Mouse (Mus musculus): ENCODE data around the gene Ralgps1. TPM values are rescaled to one million over a fixed set of nuclear protein-coding genes. Genes with fewer than 3 reads are reported as not detected.
A peak's percentile ranks its signal among the peaks of the same experiment; 100 is the strongest.

Gene Ralgps1
- polyA plus RNA-seq, 1 experiment from 2014 or later: 50.4 TPM

DNA sequence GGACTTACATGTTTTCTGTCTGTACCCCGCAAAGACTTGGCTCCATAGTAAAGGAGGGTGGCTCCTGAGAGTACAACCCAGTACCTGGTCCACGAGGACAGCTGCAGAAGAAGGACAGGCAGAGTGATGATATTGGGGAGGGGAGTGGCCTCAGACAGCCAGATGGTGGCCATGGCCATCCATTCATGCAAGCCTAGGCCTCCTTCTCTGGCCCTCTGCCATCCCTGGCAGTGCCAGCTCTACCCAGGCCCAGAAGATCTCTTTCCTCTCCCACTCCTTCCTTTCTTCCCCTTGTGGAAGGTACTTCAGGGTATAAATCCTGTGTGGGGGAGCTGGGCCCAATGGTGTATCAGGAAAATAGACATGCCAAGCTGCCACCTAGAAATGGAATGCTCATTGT lies 228.0 kb downstream of the Ralgps1 start:
- 86% methylated on average over 2 of the region's 2 CpGs for WGBS

DNA sequence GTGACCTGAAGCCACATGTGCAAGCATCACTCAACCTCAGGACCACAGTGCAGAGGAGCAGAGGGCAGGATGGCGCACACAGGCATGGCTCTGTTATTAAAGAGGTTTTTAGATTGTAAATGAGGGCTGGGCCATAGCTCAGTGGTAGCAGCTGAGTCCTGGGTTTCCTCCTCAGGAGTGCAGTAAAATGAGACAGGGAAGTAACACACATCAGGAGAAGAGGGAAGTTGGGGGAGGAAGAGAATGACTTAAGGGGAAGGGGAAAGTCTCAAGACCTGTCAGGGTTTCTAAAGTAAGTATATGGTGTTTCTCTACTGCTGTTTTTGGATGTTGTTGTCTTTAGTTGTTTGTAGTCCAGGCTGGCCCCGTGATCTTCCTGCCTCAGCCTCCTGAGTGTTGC lies 232.8 kb downstream of the Ralgps1 start:
- H3K4me2 ChIP-seq (ENCODE audit: low read length): no peak overlapping the region
- H3K9ac ChIP-seq (replicated peaks; ENCODE audit: low read depth, low read length): no peak overlapping the region
- H3K27me3 ChIP-seq (replicated peaks; ENCODE audit: control insufficient read depth, insufficient read depth, low read length): no peaks in the 10 kb centered on the region
- peaks cover 9% of the 10 kb centered on the region for H3K36me3 ChIP-seq (ENCODE audit: control insufficient read depth, insufficient read depth)
- no peak for ATAC-seq
- H3K9me3 ChIP-seq (ENCODE audit: control insufficient read depth, low read length): no peaks in the 10 kb centered on the region
- 92% methylated on average over 2 of the region's 2 CpGs for WGBS
- H3K27ac ChIP-seq (ENCODE audit: low read length): no peak overlapping the region
- no peaks in the 10 kb centered on the region for H3K4me1 ChIP-seq (replicated peaks; ENCODE audit: control insufficient read depth, insufficient read depth, low read length)
- H3K4me3 ChIP-seq (replicated peaks; ENCODE audit: low read length): no peak overlapping the region

More for the DNA sequence above, 228.0 kb downstream of the Ralgps1 start:
- no peaks in the 10 kb centered on the region for H3K4me1 ChIP-seq (replicated peaks; ENCODE audit: control insufficient read depth, insufficient read depth, low read length)
- H3K9ac ChIP-seq (replicated peaks; ENCODE audit: low read depth, low read length): no peak overlapping the region
- H3K9me3 ChIP-seq (ENCODE audit: control insufficient read depth, low read length): no peaks in the 10 kb centered on the region
- no peak overlapping the region for H3K4me2 ChIP-seq (ENCODE audit: low read length)
- no peak overlapping the region for H3K4me3 ChIP-seq (replicated peaks; ENCODE audit: low read length)
- H3K27ac ChIP-seq (ENCODE audit: low read length): no peak overlapping the region
- peaks cover 5% of the 10 kb centered on the region for H3K36me3 ChIP-seq (ENCODE audit: control insufficient read depth, insufficient read depth)
- ATAC-seq: no peak
- H3K27me3 ChIP-seq (replicated peaks; ENCODE audit: control insufficient read depth, insufficient read depth, low read length): no peaks in the 10 kb centered on the region

DNA sequence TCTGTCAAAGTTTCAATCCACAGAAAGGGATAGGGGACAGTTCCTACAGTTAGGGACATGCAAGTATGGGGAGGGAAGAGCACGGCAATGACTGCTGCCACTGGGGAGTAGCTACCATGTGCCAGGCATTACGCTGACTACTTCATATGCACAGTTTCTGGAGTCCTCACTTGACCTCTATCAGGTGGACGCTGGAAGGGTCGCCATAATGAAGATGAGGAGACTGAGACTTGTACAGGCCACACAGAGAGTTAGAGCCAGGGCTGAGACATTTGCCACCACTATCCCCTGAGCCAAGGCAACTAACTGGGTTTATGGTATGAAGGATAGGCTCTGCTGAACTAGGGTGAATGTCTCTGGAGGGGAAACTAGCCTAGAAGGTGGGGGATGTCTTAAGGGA lies 233.6 kb downstream of the Ralgps1 start:
- Histone ChIP-seq H3K9ac (replicated peaks; ENCODE audit: low read depth, low read length) (no peak overlapping the region), H3K4me1 (replicated peaks; ENCODE audit: control insufficient read depth, insufficient read depth, low read length) (no peaks in the 10 kb centered on the region), H3K27me3 (replicated peaks; ENCODE audit: control insufficient read depth, insufficient read depth, low read length) (no peaks in the 10 kb centered on the region), H3K36me3 (ENCODE audit: control insufficient read depth, insufficient read depth) (peaks cover 9% of the 10 kb centered on the region), H3K9me3 (ENCODE audit: control insufficient read depth, low read length) (no peaks in the 10 kb centered on the region), H3K4me2 (ENCODE audit: low read length) (no peak overlapping the region), H3K4me3 (replicated peaks; ENCODE audit: low read length) (no peak overlapping the region), H3K27ac (ENCODE audit: low read length) (no peak overlapping the region)
- WGBS: 94% methylated on average over 4 of the region's 4 CpGs
- no peak for ATAC-seq

DNA sequence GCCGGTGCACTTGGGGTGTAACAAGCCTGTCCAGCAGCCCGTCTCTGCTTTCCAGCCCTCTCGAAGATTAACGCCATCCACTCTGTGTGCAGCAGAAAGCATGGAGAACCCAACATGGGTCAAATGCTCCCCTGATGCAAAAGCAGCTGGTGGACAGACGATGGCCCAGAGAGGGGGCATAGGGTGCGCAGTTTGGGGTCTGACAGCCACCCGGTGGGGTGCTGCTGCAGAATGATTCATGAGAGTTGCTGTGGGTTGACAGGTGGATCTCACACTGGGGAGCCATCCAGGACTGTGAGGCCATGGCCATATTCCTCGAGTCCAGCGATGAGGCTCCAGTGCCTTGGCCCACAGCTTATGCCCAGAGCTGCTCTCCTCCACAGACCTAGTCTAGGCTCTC lies 234.0 kb downstream of the Ralgps1 start:
- no peak overlapping the region for H3K27ac ChIP-seq (ENCODE audit: low read length)
- H3K4me1 ChIP-seq (replicated peaks; ENCODE audit: control insufficient read depth, insufficient read depth, low read length): no peaks in the 10 kb centered on the region
- H3K4me3 ChIP-seq (replicated peaks; ENCODE audit: low read length): no peak overlapping the region
- H3K9me3 ChIP-seq (ENCODE audit: control insufficient read depth, low read length): no peaks in the 10 kb centered on the region
- H3K36me3 ChIP-seq (ENCODE audit: control insufficient read depth, insufficient read depth): peaks cover 9% of the 10 kb centered on the region
- no peaks in the 10 kb centered on the region for H3K27me3 ChIP-seq (replicated peaks; ENCODE audit: control insufficient read depth, insufficient read depth, low read length)
- ATAC-seq: no peak
- no peak overlapping the region for H3K9ac ChIP-seq (replicated peaks; ENCODE audit: low read depth, low read length)
- no peak overlapping the region for H3K4me2 ChIP-seq (ENCODE audit: low read length)
- 95% methylated on average over 9 of the region's 9 CpGs for WGBS

DNA sequence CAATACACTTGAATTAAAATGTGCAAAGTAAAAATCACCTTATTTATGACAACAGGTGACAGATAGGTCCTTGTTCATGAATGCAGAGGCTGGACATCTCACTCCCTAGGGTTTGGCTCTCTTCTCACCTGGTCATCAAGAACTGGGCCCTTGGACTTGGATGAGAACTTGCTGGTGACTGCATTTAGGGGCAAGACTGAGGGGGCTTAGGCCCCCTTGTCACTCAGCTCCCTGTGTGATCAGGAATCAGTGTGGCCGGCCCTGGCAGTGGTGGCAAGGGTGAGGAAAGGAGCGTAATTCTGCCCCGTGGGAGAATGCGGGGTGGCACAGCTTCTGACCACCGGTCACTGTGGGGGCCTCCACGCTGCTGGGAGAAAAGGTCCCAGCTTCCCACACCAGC lies 234.9 kb downstream of the Ralgps1 start:
- ATAC-seq: no peak
- no peak overlapping the region for H3K9ac ChIP-seq (replicated peaks; ENCODE audit: low read depth, low read length)
- no peak overlapping the region for H3K4me3 ChIP-seq (replicated peaks; ENCODE audit: low read length)
- no peaks in the 10 kb centered on the region for H3K27me3 ChIP-seq (replicated peaks; ENCODE audit: control insufficient read depth, insufficient read depth, low read length)
- H3K36me3 ChIP-seq (ENCODE audit: control insufficient read depth, insufficient read depth): peaks cover 9% of the 10 kb centered on the region
- peaks cover 3% of the 10 kb centered on the region for H3K4me1 ChIP-seq (replicated peaks; ENCODE audit: control insufficient read depth, insufficient read depth, low read length)
- no peaks in the 10 kb centered on the region for H3K9me3 ChIP-seq (ENCODE audit: control insufficient read depth, low read length)
- 95% methylated on average over 6 of the region's 6 CpGs for WGBS
- no peak overlapping the region for H3K27ac ChIP-seq (ENCODE audit: low read length)
- no peak overlapping the region for H3K4me2 ChIP-seq (ENCODE audit: low read length)

DNA sequence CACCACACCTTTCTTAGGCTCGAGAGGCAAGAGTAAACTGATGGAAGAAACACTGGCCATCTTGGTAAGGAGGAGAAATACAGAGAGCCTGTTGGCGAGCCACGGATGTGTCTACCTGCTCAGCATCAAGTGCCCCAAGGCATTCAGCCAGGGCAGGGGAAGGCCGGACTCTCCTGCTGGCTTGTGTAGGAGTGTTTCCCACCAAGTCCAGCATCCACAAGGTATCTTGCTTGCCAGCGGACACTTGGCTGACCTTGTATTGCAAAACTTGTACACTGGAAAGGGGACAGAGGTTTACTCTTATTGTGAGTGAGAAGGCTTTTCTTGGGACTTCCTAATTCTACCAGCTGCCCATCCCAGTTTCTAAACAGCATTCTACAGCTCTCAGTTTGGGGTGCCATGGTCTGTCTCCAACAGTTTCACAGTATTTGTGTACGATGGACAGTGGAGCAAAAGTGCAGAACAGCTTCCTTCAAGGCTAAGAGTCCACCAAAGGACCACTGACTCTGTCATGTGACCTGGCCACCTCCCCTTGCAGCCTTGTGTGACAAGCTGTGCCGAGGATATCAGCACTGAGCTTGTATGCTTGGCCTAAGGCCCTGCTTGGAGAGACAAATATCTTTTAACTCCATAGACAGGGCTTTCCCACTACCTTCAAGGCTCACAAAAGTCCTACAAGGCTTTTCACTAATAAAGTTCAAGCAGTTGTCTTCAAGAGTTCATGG lies 236.4 kb downstream of the Ralgps1 start:
- H3K4me2 ChIP-seq (ENCODE audit: low read length): no peak overlapping the region
- H3K36me3 ChIP-seq (ENCODE audit: control insufficient read depth, insufficient read depth): 0 out of 2 replicates have a peak, but pooled peaks cover 4% of the 10 kb centered on the region
- 77% methylated on average over 7 of the region's 7 CpGs for WGBS
- no peak overlapping the region for H3K27ac ChIP-seq (ENCODE audit: low read length)
- no peaks in the 10 kb centered on the region for H3K27me3 ChIP-seq (replicated peaks; ENCODE audit: control insufficient read depth, insufficient read depth, low read length)
- ATAC-seq: no peak
- H3K4me1 ChIP-seq (replicated peaks; ENCODE audit: control insufficient read depth, insufficient read depth, low read length): peaks cover 9% of the 10 kb centered on the region
- H3K4me3 ChIP-seq (replicated peaks; ENCODE audit: low read length): no peak overlapping the region
- H3K9me3 ChIP-seq (ENCODE audit: control insufficient read depth, low read length): no peaks in the 10 kb centered on the region
- no peak overlapping the region for H3K9ac ChIP-seq (replicated peaks; ENCODE audit: low read depth, low read length)

DNA sequence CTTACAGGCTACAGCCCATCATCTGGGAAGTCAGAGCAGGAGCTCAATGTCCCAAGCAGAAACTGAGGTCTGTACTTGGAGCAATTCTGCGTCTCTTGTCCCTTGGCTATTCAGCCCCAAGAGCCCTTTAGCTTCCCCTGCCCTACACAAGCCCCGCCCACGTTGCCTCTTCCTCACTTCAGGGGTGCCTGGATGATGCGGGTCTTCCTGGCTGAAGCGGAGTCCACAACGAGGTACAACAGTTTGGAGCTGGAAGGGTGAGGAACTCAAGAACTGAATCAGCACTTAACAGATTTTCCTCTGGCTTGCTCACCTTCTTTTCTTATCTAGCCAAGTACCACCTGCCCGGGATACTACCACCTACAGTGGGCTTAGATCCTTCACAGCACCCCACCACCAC lies 239.0 kb downstream of the Ralgps1 start:
- Histone ChIP-seq H3K27me3 (replicated peaks; ENCODE audit: control insufficient read depth, insufficient read depth, low read length) (no peaks in the 10 kb centered on the region), H3K36me3 (ENCODE audit: control insufficient read depth, insufficient read depth) (0 out of 2 replicates have a peak, but pooled peaks cover 4% of the 10 kb centered on the region), H3K27ac (ENCODE audit: low read length) (no peak overlapping the region), H3K4me2 (ENCODE audit: low read length) (no peak overlapping the region), H3K4me1 (replicated peaks; ENCODE audit: control insufficient read depth, insufficient read depth, low read length) (peaks cover 18% of the 10 kb centered on the region), H3K9me3 (ENCODE audit: control insufficient read depth, low read length) (no peaks in the 10 kb centered on the region), H3K9ac (replicated peaks; ENCODE audit: low read depth, low read length) (no peak overlapping the region), H3K4me3 (replicated peaks; ENCODE audit: low read length) (no peak overlapping the region)
- no peak for ATAC-seq
- WGBS: 2% methylated on average over 7 of the region's 7 CpGs

DNA sequence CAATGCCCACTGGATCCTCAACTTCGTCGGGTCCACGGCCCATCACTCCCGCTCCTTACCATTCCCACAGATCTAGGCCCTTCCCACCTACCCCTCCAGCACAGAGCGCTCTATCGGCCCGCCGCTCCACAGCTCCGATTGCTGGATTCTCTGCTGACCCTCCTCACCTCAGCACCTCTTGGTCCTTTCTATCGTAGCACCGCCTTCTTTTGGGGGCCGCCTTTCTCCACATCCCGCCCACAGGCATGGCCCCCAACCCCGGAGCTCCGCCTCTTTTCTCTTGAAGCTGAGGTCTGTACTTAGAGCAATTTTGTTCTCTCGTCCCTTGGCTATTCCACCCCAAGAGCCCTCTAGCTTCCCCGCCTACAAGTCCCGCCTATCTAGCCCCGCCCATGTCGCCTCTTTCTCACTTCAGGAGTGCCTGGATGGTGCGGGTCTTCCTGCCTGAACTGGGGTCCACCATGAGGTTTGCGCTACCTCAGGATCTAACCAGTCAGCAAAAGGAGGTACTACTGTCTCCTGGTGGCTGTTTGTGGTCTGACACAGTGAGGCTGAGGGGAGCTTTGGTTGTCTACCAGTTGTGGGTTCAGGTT lies 239.7 kb downstream of the Ralgps1 start, which contains the start of gene Garnl3:
Gene Garnl3, minus strand, starts transcription at position 155 of the 593 bp plus-strand sequence.
- no peaks in the 10 kb centered on the region for H3K9me3 ChIP-seq (ENCODE audit: control insufficient read depth, low read length)
- peak; percentile 53 for ATAC-seq
- H3K9ac ChIP-seq (replicated peaks; ENCODE audit: low read depth, low read length): peak within 1 kb of the TSS; percentile 74
- H3K27me3 ChIP-seq (replicated peaks; ENCODE audit: control insufficient read depth, insufficient read depth, low read length): no peaks in the 10 kb centered on the region
- H3K27ac ChIP-seq (ENCODE audit: low read length): no peak within 1 kb of the TSS
- peak within 1 kb of the TSS; percentile 70 for H3K4me3 ChIP-seq (replicated peaks; ENCODE audit: low read length)
- peaks cover 18% of the 10 kb centered on the region for H3K4me1 ChIP-seq (replicated peaks; ENCODE audit: control insufficient read depth, insufficient read depth, low read length)
- H3K4me2 ChIP-seq (ENCODE audit: low read length): peak within 1 kb of the TSS; percentile 97
- no peaks in the 10 kb centered on the region for H3K36me3 ChIP-seq (ENCODE audit: control insufficient read depth, insufficient read depth)
- under 1% methylated on average over 22 of the region's 22 CpGs for WGBS

DNA sequence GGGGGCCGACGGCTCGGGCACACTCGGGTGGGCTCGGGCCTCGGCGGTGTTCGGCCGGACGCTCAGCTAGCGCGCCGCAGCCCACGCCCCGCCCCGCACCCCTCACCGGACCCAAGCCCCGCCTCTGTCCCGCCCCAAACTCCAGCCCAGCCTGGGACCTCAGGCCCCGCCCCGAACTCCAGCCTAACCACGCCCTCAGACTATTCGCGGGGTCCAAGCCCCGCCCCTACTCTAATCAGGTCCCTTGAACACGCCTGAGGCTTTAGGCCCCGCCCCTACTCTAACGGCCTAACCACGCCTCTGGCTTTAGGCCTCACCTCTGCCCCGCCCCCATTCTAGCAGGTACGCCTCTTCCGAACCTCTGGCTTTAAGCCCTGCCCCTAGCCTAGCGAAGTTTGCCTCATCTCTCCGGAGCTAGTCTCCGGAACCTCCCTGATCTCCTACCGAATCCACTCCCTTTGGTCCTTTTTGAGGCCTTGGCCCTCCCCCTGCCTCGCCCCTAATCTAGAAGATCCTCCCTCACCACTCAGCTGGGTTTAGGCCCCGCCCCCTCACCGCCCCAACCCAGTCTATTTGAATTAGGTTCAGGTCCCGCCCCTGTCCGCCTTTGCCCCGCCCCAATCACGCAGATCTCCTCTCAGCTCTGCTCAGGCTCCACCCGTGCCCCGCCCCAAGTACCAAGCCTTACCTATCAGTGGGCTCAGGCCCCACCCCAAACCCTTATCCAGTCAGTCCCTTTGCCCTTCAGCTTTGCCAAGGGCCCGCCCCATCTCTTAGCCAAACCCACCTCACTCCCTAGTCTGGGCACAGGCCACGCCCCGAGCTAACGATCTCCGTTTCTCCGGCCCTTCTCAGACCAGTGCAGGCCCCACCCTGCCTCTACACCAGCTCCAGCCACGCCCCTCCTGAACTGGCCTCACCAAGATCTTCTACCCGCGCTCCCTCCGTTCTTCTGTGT lies 240.5 kb downstream of the Ralgps1 start:
- ATAC-seq: peak; percentile 90
- H3K27ac ChIP-seq (ENCODE audit: low read length): no peak overlapping the region
- under 1% methylated on average over 55 of the region's 55 CpGs for WGBS

More for the DNA sequence above, 240.5 kb downstream of the Ralgps1 start:
- H3K9me3 ChIP-seq (ENCODE audit: control insufficient read depth, low read length): no peaks in the 10 kb centered on the region
- peak overlapping the region; percentile 74 for H3K9ac ChIP-seq (replicated peaks; ENCODE audit: low read depth, low read length)
- peak overlapping the region; percentile 70 for H3K4me3 ChIP-seq (replicated peaks; ENCODE audit: low read length)
- peaks cover 18% of the 10 kb centered on the region for H3K4me1 ChIP-seq (replicated peaks; ENCODE audit: control insufficient read depth, insufficient read depth, low read length)
- no peaks in the 10 kb centered on the region for H3K27me3 ChIP-seq (replicated peaks; ENCODE audit: control insufficient read depth, insufficient read depth, low read length)
- H3K36me3 ChIP-seq (ENCODE audit: control insufficient read depth, insufficient read depth): no peaks in the 10 kb centered on the region
- peak overlapping the region; percentile 97 for H3K4me2 ChIP-seq (ENCODE audit: low read length)

Measured in forebrain, embryonic 16.5 days (tissue).